Mouse (Mus musculus) ES-Bruce4 (cell line): ENCODE results near the gene Hnrnph2.

Source experiments
- CTCF ChIP-seq: IDR thresholded peaks from one replicate; pipeline ENCODE4 v1.8.1; 2011; ENCODE audit warnings: low read depth, low read length
- EP300 ChIP-seq: IDR thresholded peaks from 2 replicates; pipeline ENCODE4 v1.6.1; 2011; ENCODE audit warnings: low read depth, low read length; ENCODE audit not compliant: insufficient read depth
- POLR2A ChIP-seq: IDR thresholded peaks from one replicate; pipeline ENCODE4 v1.8.1; 2011; ENCODE audit warnings: low read length; ENCODE audit not compliant: insufficient read depth

DNA sequence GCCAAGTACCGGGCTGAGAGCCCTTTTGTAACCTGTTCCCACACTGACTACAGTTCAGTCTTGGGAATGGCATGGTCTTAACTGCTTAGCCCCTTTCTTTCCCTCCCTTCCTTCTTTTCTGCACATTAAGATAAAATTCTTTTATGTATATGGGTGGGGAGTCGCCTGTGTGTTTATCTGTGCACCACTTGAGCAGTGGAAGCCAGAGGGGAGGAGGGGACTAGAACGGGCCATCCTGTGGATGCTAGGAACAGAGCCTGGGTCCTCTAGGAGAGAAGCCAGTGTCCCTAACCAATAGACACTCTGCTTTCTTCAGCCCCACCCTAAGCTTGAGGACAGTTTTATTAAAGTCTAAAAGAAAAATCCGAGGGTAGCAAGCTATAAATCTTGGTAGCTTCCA, 10.0 kb downstream of the Hnrnph2 start:
- TF ChIP-seq POLR2A (no peak), CTCF (no peak), EP300 (no peak)
